ENCODE assay signal across 9 mouse cellular contexts in the genomic region with DNA sequence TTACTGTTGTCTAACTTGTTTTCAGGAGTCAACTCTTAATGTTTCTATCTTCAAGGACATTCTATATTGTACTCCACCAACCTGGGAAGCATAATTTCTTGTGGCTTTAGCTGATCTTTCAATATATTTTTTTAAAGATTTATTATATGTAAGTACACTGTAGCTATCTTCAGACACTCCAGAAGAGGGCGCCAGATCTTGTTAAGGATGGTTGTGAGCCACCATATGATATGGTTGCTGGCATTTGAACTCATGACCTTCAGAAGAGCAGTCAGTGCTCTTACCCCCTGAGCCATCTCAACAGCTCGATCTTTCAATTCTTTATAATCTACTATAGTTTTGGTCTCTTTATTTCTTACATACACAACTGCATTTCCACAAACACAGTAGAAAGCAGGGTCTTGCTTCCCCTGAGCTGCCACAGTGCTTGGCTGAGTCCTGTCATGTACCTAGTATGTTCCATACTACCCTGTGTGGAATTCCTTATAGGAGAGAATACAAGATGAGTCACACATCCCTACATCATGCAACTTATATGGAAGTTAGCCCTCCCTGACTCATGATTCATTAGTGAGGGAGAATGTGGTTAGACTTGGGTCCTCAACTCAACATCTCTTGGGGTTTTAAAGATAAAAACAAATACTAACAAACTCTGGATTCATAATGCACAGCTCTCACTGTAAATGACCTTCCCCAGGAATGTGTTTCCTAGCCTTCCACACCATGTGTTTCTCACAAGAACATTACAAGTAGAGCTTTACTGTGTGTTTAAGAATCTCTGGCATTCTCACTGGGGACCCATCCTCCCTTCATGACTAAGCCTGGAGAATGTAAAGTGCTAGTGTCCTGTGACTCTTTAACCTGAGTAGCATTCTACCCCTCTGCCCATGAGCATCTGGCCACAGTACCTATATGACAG. TPM values are rescaled to one million over a fixed set of nuclear protein-coding genes. Genes with fewer than 3 reads are reported as not detected.
DNase-seq lines count a peak whose midpoint lies in the region; ATAC-seq and TF ChIP-seq lines count a peak whose summit lies in the region.
"Had no signal": no experiment of that assay in that cellular context is flagged by ENCODE, and none has a peak within 500 bp of the region (broad histone marks: within the 10 kb centered on the region; RNA-seq: fewer than 3 reads in every experiment).

No protein-coding gene starts in this region.

- 0 out of 2 replicates have a peak, but pooled peaks cover 4% of the 10 kb centered on the region for H3K4me1 ChIP-seq in kidney, embryonic 16.5 days (ENCODE audit: insufficient read depth, low read length)
- no peaks in the 10 kb centered on the region for H3K4me1 ChIP-seq in embryonic facial prominence, embryonic 10.5 days
- H3K4me1 ChIP-seq: hindbrain, embryonic 15.5 days had no signal

- peak; percentile 59 for TF ChIP-seq CTCF in Patski (IDR thresholded peaks at IDR 0.05)

- in situ Hi-C loops in Patski (cut with MboI; ENCODE audit: low pct_unique_long_range_greater_than_20kb): loop anchor here (5.0 kb wide), 1 partner anchor 275 kb away; no protein-coding TSS in a partner anchor

- H3K27me3 ChIP-seq in kidney, embryonic 16.5 days (ENCODE audit: insufficient read depth, low read length): no peaks in the 10 kb centered on the region
- H3K27me3 ChIP-seq in Patski: no peaks in the 10 kb centered on the region
- no peaks in the 10 kb centered on the region for H3K27me3 ChIP-seq in embryonic facial prominence, embryonic 10.5 days (replicated peaks; ENCODE audit: low read depth, poor library complexity, severe bottlenecking)
- H3K27me3 ChIP-seq: hindbrain, embryonic 15.5 days had no signal

- H3K36me3 ChIP-seq in kidney, embryonic 16.5 days (ENCODE audit: insufficient read depth, low read length): peaks cover 32% of the 10 kb centered on the region
- H3K36me3 ChIP-seq in embryonic facial prominence, embryonic 10.5 days (replicated peaks): peaks cover 59% of the 10 kb centered on the region

- POLR2A ChIA-PET in Patski (lab: Charles Lee): no interaction called here

- no peak overlapping the region for H3K9ac ChIP-seq in kidney, embryonic 16.5 days (replicated peaks; ENCODE audit: low read length)
- H3K9ac ChIP-seq: hindbrain, embryonic 15.5 days had no signal

- H3K27ac ChIP-seq in kidney, embryonic 16.5 days (ENCODE audit: low read length): no peak overlapping the region
- no peak overlapping the region for H3K27ac ChIP-seq in embryonic facial prominence, embryonic 10.5 days (replicated peaks)
- H3K27ac ChIP-seq: hindbrain, embryonic 15.5 days had no signal

- H3K4me2 ChIP-seq in kidney, embryonic 16.5 days (replicated peaks; ENCODE audit: low read depth, low read length): no peak overlapping the region
- H3K4me2 ChIP-seq: hindbrain, embryonic 15.5 days had no signal

- H3K4me3 ChIP-seq in kidney, embryonic 16.5 days (ENCODE audit: low read length): no peak overlapping the region
- H3K4me3 ChIP-seq in embryonic facial prominence, embryonic 10.5 days: no peak overlapping the region
- H3K4me3 ChIP-seq: hindbrain, embryonic 15.5 days had no signal

- 63% methylated on average over 2 of the region's 2 CpGs for WGBS in kidney, embryonic 16.5 days
- WGBS in embryonic facial prominence, embryonic 10.5 days: 55% methylated on average over 2 of the region's 2 CpGs

- no peaks in the 10 kb centered on the region for H3K9me3 ChIP-seq in kidney, embryonic 16.5 days (ENCODE audit: low read length)
- no peaks in the 10 kb centered on the region for H3K9me3 ChIP-seq in embryonic facial prominence, embryonic 10.5 days
- H3K9me3 ChIP-seq: hindbrain, embryonic 15.5 days had no signal

- CTCF ChIA-PET in Patski (lab: Charles Lee): interaction anchor here (0.8 to 2.2 kb wide), 10 partner anchors 11 to 166 kb away, joined by 3 to 5 read pairs (median 3); no protein-coding TSS in a partner anchor

- DNase-seq in kidney, adult 9 months: peak; percentile 32
- DNase-seq in A20 (ENCODE audit: low read depth, low spot score): peak; percentile 38
- peak; percentile 68 for DNase-seq in Patski (ENCODE audit: low read depth, low spot score)
- no peak for DNase-seq in c-Kit-positive CD71-positive TER-119-positive erythroid progenitor cells, embryonic 14.5 days (ENCODE audit: low spot score)
- no peak for DNase-seq in ovary, adult 18-20 months (ENCODE audit: low spot score)
- DNase-seq in embryonic facial prominence, embryonic 10.5 days (ENCODE audit: low spot score): no peak

- ATAC-seq in kidney, embryonic 16.5 days (ENCODE audit: low FRiP score, low TSS enrichment): no peak
- peak; percentile 66 for ATAC-seq in Patski
- ATAC-seq in megakaryocyte, adult 5-6 weeks (ENCODE audit: poor library complexity, severe bottlenecking): 0 out of 2 replicates have a peak, but pooled peaks have one; percentile 15

RNA-seq across cellular contexts. Expression of a gene that starts 3.0 kb away (rescaled TPM):
- 2.6 TPM in 2 replicates for polyA plus RNA-seq in kidney, embryonic 16.5 days (2015; fragmentation: Nextera tagmentation; extraction: Ambion mirVana)
- polyA plus RNA-seq in Patski (2021): 59.9 TPM
- total RNA-seq in megakaryocyte, adult 5-6 weeks (2015): 4.1 and 5.0 TPM in 2 replicates
- total RNA-seq in megakaryocyte, adult 5-6 weeks (2017): 1.5 and 2.5 TPM in 2 replicates
- polyA plus RNA-seq in embryonic facial prominence, embryonic 10.5 days (2016; fragmentation: Nextera tagmentation; extraction: Ambion mirVana): 1.7 and 1.8 TPM in 2 replicates

RNA-seq across cellular contexts. Expression of a gene that starts 33.5 kb away (rescaled TPM):
- polyA plus RNA-seq in kidney, embryonic 16.5 days (2015; fragmentation: Nextera tagmentation; extraction: Ambion mirVana): 11.4 and 11.6 TPM in 2 replicates
- 94.3 TPM for polyA plus RNA-seq in Patski (2021)
- 56.9 and 61.3 TPM in 2 replicates for total RNA-seq in megakaryocyte, adult 5-6 weeks (2015)
- 72.9 and 88.1 TPM in 2 replicates for total RNA-seq in megakaryocyte, adult 5-6 weeks (2017)
- polyA plus RNA-seq in embryonic facial prominence, embryonic 10.5 days (2016; fragmentation: Nextera tagmentation; extraction: Ambion mirVana): 13.1 and 14.2 TPM in 2 replicates

RNA-seq across cellular contexts. Expression of a gene that starts 33.5 kb away (rescaled TPM):
- 1.1 and 1.4 TPM in 2 replicates for polyA plus RNA-seq in kidney, embryonic 16.5 days (2015; fragmentation: Nextera tagmentation; extraction: Ambion mirVana)
- 1.0 TPM for polyA plus RNA-seq in Patski (2021)
- 29.7 and 33.0 TPM in 2 replicates for total RNA-seq in megakaryocyte, adult 5-6 weeks (2015)
- total RNA-seq in megakaryocyte, adult 5-6 weeks (2017): 26.4 and 27.2 TPM in 2 replicates
- polyA plus RNA-seq in embryonic facial prominence, embryonic 10.5 days (2016; fragmentation: Nextera tagmentation; extraction: Ambion mirVana): 0.71 and 0.72 TPM in 2 replicates

Comparison
In these comparisons a context has a peak if more than half of its experiments do, and no peak if none do; other contexts are left out.
1. DNase-seq: peak in kidney, adult 9 months (single experiment), A20 (single experiment) and Patski (single experiment); none in c-Kit-positive CD71-positive TER-119-positive erythroid progenitor cells, embryonic 14.5 days (single experiment), ovary, adult 18-20 months (single experiment) and embryonic facial prominence, embryonic 10.5 days (single experiment).
2. RNA of a gene that starts 3.0 kb away (polyA plus RNA-seq): 59.9 TPM in Patski (single experiment); 2.6 TPM in kidney, embryonic 16.5 days and 1.7 to 1.8 TPM in embryonic facial prominence, embryonic 10.5 days; every median in the first group is over 10 times any median in the second.